Mouse (Mus musculus): Measurements from ENCODE around the gene Nfia. TPM values are rescaled to one million over a fixed set of nuclear protein-coding genes. Genes with fewer than 3 reads are reported as not detected.

Nfia gene
- polyA plus RNA-seq, 1 experiment from 2014 or later: 88.3 TPM

- no peak overlapping the region for H3K9ac ChIP-seq (replicated peaks; ENCODE audit: low read depth, low read length)
- under 1% methylated on average over 14 of the region's 14 CpGs for WGBS
These were observed 618 bp downstream of the Nfia start for GRCm38 (mm10) chr4:97773110-97773593.

GRCm38 (mm10) chr4:97773791-97774190, 1.3 kb downstream of the Nfia start:
- Histone ChIP-seq H3K9me3 (ENCODE audit: control insufficient read depth, low read length) (no peaks in the 10 kb centered on the region), H3K27me3 (replicated peaks; ENCODE audit: control insufficient read depth, insufficient read depth, low read length) (no peaks in the 10 kb centered on the region), H3K4me1 (replicated peaks; ENCODE audit: control insufficient read depth, insufficient read depth, low read length) (peaks cover 37% of the 10 kb centered on the region), H3K36me3 (ENCODE audit: control insufficient read depth, insufficient read depth) (no peaks in the 10 kb centered on the region), H3K4me2 (ENCODE audit: low read length) (peak overlapping the region; percentile 80), H3K9ac (replicated peaks; ENCODE audit: low read depth, low read length) (no peak overlapping the region), H3K27ac (ENCODE audit: low read length) (peak overlapping the region; percentile 92), H3K4me3 (replicated peaks; ENCODE audit: low read length) (peak overlapping the region; percentile 58)
- 48% methylated on average over 2 of the region's 2 CpGs for WGBS
- ATAC-seq: no peak

More at GRCm38 (mm10) chr4:97773110-97773593, 618 bp downstream of the Nfia start:
- peak overlapping the region; percentile 58 for H3K4me3 ChIP-seq (replicated peaks; ENCODE audit: low read length)
- H3K4me2 ChIP-seq (ENCODE audit: low read length): peak overlapping the region; percentile 80
- no peaks in the 10 kb centered on the region for H3K36me3 ChIP-seq (ENCODE audit: control insufficient read depth, insufficient read depth)
- H3K4me1 ChIP-seq (replicated peaks; ENCODE audit: control insufficient read depth, insufficient read depth, low read length): peaks cover 37% of the 10 kb centered on the region
- ATAC-seq: peak; percentile 69
- H3K9me3 ChIP-seq (ENCODE audit: control insufficient read depth, low read length): no peaks in the 10 kb centered on the region
- H3K27ac ChIP-seq (ENCODE audit: low read length): peak overlapping the region; percentile 92
- no peaks in the 10 kb centered on the region for H3K27me3 ChIP-seq (replicated peaks; ENCODE audit: control insufficient read depth, insufficient read depth, low read length)

GRCm38 (mm10) chr4:97774446-97774950, 2.0 kb downstream of the Nfia start:
- no peaks in the 10 kb centered on the region for H3K9me3 ChIP-seq (ENCODE audit: control insufficient read depth, low read length)
- WGBS: 9% methylated on average over 4 of the region's 4 CpGs
- peak overlapping the region; percentile 90 for H3K4me2 ChIP-seq (ENCODE audit: low read length)
- peak overlapping the region; percentile 62 for H3K27ac ChIP-seq (ENCODE audit: low read length)
- H3K36me3 ChIP-seq (ENCODE audit: control insufficient read depth, insufficient read depth): no peaks in the 10 kb centered on the region
- peak overlapping the region; percentile 32; the same call in 1 of the 2 replicates for H3K9ac ChIP-seq (replicated peaks; ENCODE audit: low read depth, low read length)
- peaks cover 38% of the 10 kb centered on the region for H3K4me1 ChIP-seq (replicated peaks; ENCODE audit: control insufficient read depth, insufficient read depth, low read length)
- no peaks in the 10 kb centered on the region for H3K27me3 ChIP-seq (replicated peaks; ENCODE audit: control insufficient read depth, insufficient read depth, low read length)
- ATAC-seq: no peak
- H3K4me3 ChIP-seq (replicated peaks; ENCODE audit: low read length): 0 out of 2 replicates have a peak overlapping the region, but pooled peaks have one; percentile 24

- no peak for ATAC-seq
- Histone ChIP-seq H3K4me3 (replicated peaks; ENCODE audit: low read length) (peak overlapping the region; percentile 24; the same call in 1 of the 2 replicates), H3K9me3 (ENCODE audit: control insufficient read depth, low read length) (no peaks in the 10 kb centered on the region), H3K27ac (ENCODE audit: low read length) (peak overlapping the region; percentile 62), H3K36me3 (ENCODE audit: control insufficient read depth, insufficient read depth) (no peaks in the 10 kb centered on the region), H3K4me2 (ENCODE audit: low read length) (peak overlapping the region; percentile 90), H3K27me3 (replicated peaks; ENCODE audit: control insufficient read depth, insufficient read depth, low read length) (no peaks in the 10 kb centered on the region), H3K4me1 (replicated peaks; ENCODE audit: control insufficient read depth, insufficient read depth, low read length) (peaks cover 39% of the 10 kb centered on the region), H3K9ac (replicated peaks; ENCODE audit: low read depth, low read length) (peak overlapping the region; percentile 32)
- WGBS: under 1% methylated on average over 13 of the region's 13 CpGs
These were observed 2.5 kb downstream of the Nfia start for GRCm38 (mm10) chr4:97775059-97775458.

GRCm38 (mm10) chr4:97775494-97776265, 3.1 kb downstream of the Nfia start:
- Histone ChIP-seq H3K27ac (ENCODE audit: low read length) (peak overlapping the region; percentile 66), H3K9me3 (ENCODE audit: control insufficient read depth, low read length) (no peaks in the 10 kb centered on the region), H3K4me2 (ENCODE audit: low read length) (peak overlapping the region; percentile 90), H3K36me3 (ENCODE audit: control insufficient read depth, insufficient read depth) (no peaks in the 10 kb centered on the region), H3K4me3 (replicated peaks; ENCODE audit: low read length) (peak overlapping the region; percentile 24), H3K9ac (replicated peaks; ENCODE audit: low read depth, low read length) (peak overlapping the region; percentile 44), H3K4me1 (replicated peaks; ENCODE audit: control insufficient read depth, insufficient read depth, low read length) (peaks cover 39% of the 10 kb centered on the region), H3K27me3 (replicated peaks; ENCODE audit: control insufficient read depth, insufficient read depth, low read length) (no peaks in the 10 kb centered on the region)
- WGBS: 3% methylated on average over 20 of the region's 20 CpGs
- ATAC-seq: no peak

GRCm38 (mm10) chr4:97776388-97777080, 4.0 kb downstream of the Nfia start:
- H3K27me3 ChIP-seq (replicated peaks; ENCODE audit: control insufficient read depth, insufficient read depth, low read length): no peaks in the 10 kb centered on the region
- H3K9me3 ChIP-seq (ENCODE audit: control insufficient read depth, low read length): no peaks in the 10 kb centered on the region
- H3K27ac ChIP-seq (ENCODE audit: low read length): peak overlapping the region; percentile 92
- H3K4me2 ChIP-seq (ENCODE audit: low read length): peak overlapping the region; percentile 90
- no peaks in the 10 kb centered on the region for H3K36me3 ChIP-seq (ENCODE audit: control insufficient read depth, insufficient read depth)
- H3K4me3 ChIP-seq (replicated peaks; ENCODE audit: low read length): peak overlapping the region; percentile 84
- no peak for ATAC-seq
- H3K4me1 ChIP-seq (replicated peaks; ENCODE audit: control insufficient read depth, insufficient read depth, low read length): peaks cover 37% of the 10 kb centered on the region
- WGBS: under 1% methylated on average over 10 of the region's 10 CpGs
- peak overlapping the region; percentile 97 for H3K9ac ChIP-seq (replicated peaks; ENCODE audit: low read depth, low read length)

- H3K4me3 ChIP-seq (replicated peaks; ENCODE audit: low read length): peak overlapping the region; percentile 84
- ATAC-seq: peak; percentile 43
- H3K36me3 ChIP-seq (ENCODE audit: control insufficient read depth, insufficient read depth): no peaks in the 10 kb centered on the region
- no peaks in the 10 kb centered on the region for H3K27me3 ChIP-seq (replicated peaks; ENCODE audit: control insufficient read depth, insufficient read depth, low read length)
- peak overlapping the region; percentile 97 for H3K9ac ChIP-seq (replicated peaks; ENCODE audit: low read depth, low read length)
- peak overlapping the region; percentile 90 for H3K4me2 ChIP-seq (ENCODE audit: low read length)
- H3K4me1 ChIP-seq (replicated peaks; ENCODE audit: control insufficient read depth, insufficient read depth, low read length): peaks cover 34% of the 10 kb centered on the region
- peak overlapping the region; percentile 92 for H3K27ac ChIP-seq (ENCODE audit: low read length)
- H3K9me3 ChIP-seq (ENCODE audit: control insufficient read depth, low read length): no peaks in the 10 kb centered on the region
- under 1% methylated on average over 46 of the region's 77 CpGs for WGBS
These were observed 4.7 kb downstream of the Nfia start for GRCm38 (mm10) chr4:97777081-97777705.

GRCm38 (mm10) chr4:97777706-97778176, 5.2 kb downstream of the Nfia start, which contains the start of gene E130114P18Rik:
Gene E130114P18Rik (minus strand): TSS chr4:97778078.
- Histone ChIP-seq H3K9ac (replicated peaks; ENCODE audit: low read depth, low read length) (peak within 1 kb of the TSS; percentile 97), H3K4me2 (ENCODE audit: low read length) (peak within 1 kb of the TSS; percentile 90), H3K9me3 (ENCODE audit: control insufficient read depth, low read length) (no peaks in the 10 kb centered on the region), H3K27ac (ENCODE audit: low read length) (peak within 1 kb of the TSS; percentile 92), H3K27me3 (replicated peaks; ENCODE audit: control insufficient read depth, insufficient read depth, low read length) (no peaks in the 10 kb centered on the region), H3K4me3 (replicated peaks; ENCODE audit: low read length) (peak within 1 kb of the TSS; percentile 84), H3K4me1 (replicated peaks; ENCODE audit: control insufficient read depth, insufficient read depth, low read length) (peaks cover 34% of the 10 kb centered on the region), H3K36me3 (ENCODE audit: control insufficient read depth, insufficient read depth) (no peaks in the 10 kb centered on the region)
- 0% methylated on average over 37 of the region's 37 CpGs for WGBS
- peak; percentile 55 for ATAC-seq
